Mouse (Mus musculus): ENCODE data around the gene Alkbh6. TPM values are rescaled to one million over a fixed set of nuclear protein-coding genes. Genes with fewer than 3 reads are reported as not detected.

The Alkbh6 gene
- polyA plus RNA-seq, 1 experiment, result 29.5 TPM

GRCm38 (mm10) chr7:30282740-30283139 is 25.8 kb upstream of the Alkbh6 start:
- Histone ChIP-seq H3K27me3 (ENCODE audit: control insufficient read depth, insufficient read depth, low read length, poor library complexity, severe bottlenecking) (no peaks in the 10 kb centered on the region), H3K27ac (ENCODE audit: insufficient read depth, low read length) (no peak overlapping the region), H3K36me3 (ENCODE audit: control insufficient read depth, insufficient read depth, low read length, poor library complexity, severe bottlenecking) (no peaks in the 10 kb centered on the region), H3K4me1 (ENCODE audit: control insufficient read depth, insufficient read depth, low read length) (peaks cover 2% of the 10 kb centered on the region), H3K9me3 (replicated peaks; ENCODE audit: control insufficient read depth, insufficient read depth, low read length, poor library complexity, severe bottlenecking) (no peaks in the 10 kb centered on the region), H3K9ac (ENCODE audit: low read depth, poor library complexity, severe bottlenecking) (no peak overlapping the region), H3K4me3 (ENCODE audit: low read depth, low read length) (no peak overlapping the region)
- no peak for TF ChIP-seq POLR2A (IDR thresholded peaks at IDR 0.05; ENCODE audit: insufficient read depth, low read length)
- no peak for TF ChIP-seq EP300 (IDR thresholded peaks at IDR 0.05; ENCODE audit: insufficient read depth, low read depth, low read length)
- no peak for TF ChIP-seq CTCF (IDR thresholded peaks at IDR 0.05; ENCODE audit: low read depth, low read length)

GRCm38 (mm10) chr7:30286701-30287410 is 21.7 kb upstream of the Alkbh6 start:
- H3K9ac ChIP-seq (ENCODE audit: low read depth, poor library complexity, severe bottlenecking), result no peak overlapping the region
- TF ChIP-seq POLR2A (IDR thresholded peaks at IDR 0.05; ENCODE audit: insufficient read depth, low read length) (no peak), EP300 (IDR thresholded peaks at IDR 0.05; ENCODE audit: insufficient read depth, low read depth, low read length) (no peak), CTCF (IDR thresholded peaks at IDR 0.05; ENCODE audit: low read depth, low read length) (no peak)

GRCm38 (mm10) chr7:30288046-30288445 is 20.5 kb upstream of the Alkbh6 start:
- H3K9me3 ChIP-seq (replicated peaks; ENCODE audit: control insufficient read depth, insufficient read depth, low read length, poor library complexity, severe bottlenecking), result no peaks in the 10 kb centered on the region
- no peak overlapping the region for H3K27ac ChIP-seq (ENCODE audit: insufficient read depth, low read length)
- no peak for TF ChIP-seq CTCF (IDR thresholded peaks at IDR 0.05; ENCODE audit: low read depth, low read length)
- TF ChIP-seq EP300 (IDR thresholded peaks at IDR 0.05; ENCODE audit: insufficient read depth, low read depth, low read length), result no peak
- no peak for TF ChIP-seq POLR2A (IDR thresholded peaks at IDR 0.05; ENCODE audit: insufficient read depth, low read length)
- no peaks in the 10 kb centered on the region for H3K27me3 ChIP-seq (ENCODE audit: control insufficient read depth, insufficient read depth, low read length, poor library complexity, severe bottlenecking)
- no peak overlapping the region for H3K4me3 ChIP-seq (ENCODE audit: low read depth, low read length)
- no peaks in the 10 kb centered on the region for H3K4me1 ChIP-seq (ENCODE audit: control insufficient read depth, insufficient read depth, low read length)
- H3K36me3 ChIP-seq (ENCODE audit: control insufficient read depth, insufficient read depth, low read length, poor library complexity, severe bottlenecking), result no peaks in the 10 kb centered on the region
- H3K9ac ChIP-seq (ENCODE audit: low read depth, poor library complexity, severe bottlenecking), result no peak overlapping the region

More at GRCm38 (mm10) chr7:30286701-30287410, 21.7 kb upstream of the Alkbh6 start:
- H3K4me3 ChIP-seq (ENCODE audit: low read depth, low read length), result no peak overlapping the region
- H3K27ac ChIP-seq (ENCODE audit: insufficient read depth, low read length), result no peak overlapping the region
- no peaks in the 10 kb centered on the region for H3K9me3 ChIP-seq (replicated peaks; ENCODE audit: control insufficient read depth, insufficient read depth, low read length, poor library complexity, severe bottlenecking)
- H3K27me3 ChIP-seq (ENCODE audit: control insufficient read depth, insufficient read depth, low read length, poor library complexity, severe bottlenecking), result no peaks in the 10 kb centered on the region
- H3K36me3 ChIP-seq (ENCODE audit: control insufficient read depth, insufficient read depth, low read length, poor library complexity, severe bottlenecking), result no peaks in the 10 kb centered on the region
- peaks cover 2% of the 10 kb centered on the region for H3K4me1 ChIP-seq (ENCODE audit: control insufficient read depth, insufficient read depth, low read length)

- Histone ChIP-seq H3K27ac (ENCODE audit: insufficient read depth, low read length) (no peak overlapping the region), H3K36me3 (ENCODE audit: control insufficient read depth, insufficient read depth, low read length, poor library complexity, severe bottlenecking) (no peaks in the 10 kb centered on the region), H3K9ac (ENCODE audit: low read depth, poor library complexity, severe bottlenecking) (no peak overlapping the region), H3K4me3 (ENCODE audit: low read depth, low read length) (no peak overlapping the region), H3K9me3 (replicated peaks; ENCODE audit: control insufficient read depth, insufficient read depth, low read length, poor library complexity, severe bottlenecking) (no peaks in the 10 kb centered on the region), H3K27me3 (ENCODE audit: control insufficient read depth, insufficient read depth, low read length, poor library complexity, severe bottlenecking) (no peaks in the 10 kb centered on the region), H3K4me1 (ENCODE audit: control insufficient read depth, insufficient read depth, low read length) (no peaks in the 10 kb centered on the region)
- TF ChIP-seq POLR2A (IDR thresholded peaks at IDR 0.05; ENCODE audit: insufficient read depth, low read length), result no peak
- TF ChIP-seq CTCF (IDR thresholded peaks at IDR 0.05; ENCODE audit: low read depth, low read length), result no peak
- no peak for TF ChIP-seq EP300 (IDR thresholded peaks at IDR 0.05; ENCODE audit: insufficient read depth, low read depth, low read length)
These were observed 19.3 kb upstream of the Alkbh6 start for GRCm38 (mm10) chr7:30289071-30289713.

- Histone ChIP-seq H3K4me3 (ENCODE audit: low read depth, low read length) (no peak overlapping the region), H3K9ac (ENCODE audit: low read depth, poor library complexity, severe bottlenecking) (no peak overlapping the region)
- no peak for TF ChIP-seq EP300 (IDR thresholded peaks at IDR 0.05; ENCODE audit: insufficient read depth, low read depth, low read length)
- peak; percentile 15 for TF ChIP-seq CTCF (IDR thresholded peaks at IDR 0.05; ENCODE audit: low read depth, low read length)
These were observed 18.7 kb upstream of the Alkbh6 start for GRCm38 (mm10) chr7:30289714-30290399.

More at GRCm38 (mm10) chr7:30289714-30290399, 18.7 kb upstream of the Alkbh6 start:
- no peaks in the 10 kb centered on the region for H3K27me3 ChIP-seq (ENCODE audit: control insufficient read depth, insufficient read depth, low read length, poor library complexity, severe bottlenecking)
- H3K4me1 ChIP-seq (ENCODE audit: control insufficient read depth, insufficient read depth, low read length), result no peaks in the 10 kb centered on the region
- no peaks in the 10 kb centered on the region for H3K36me3 ChIP-seq (ENCODE audit: control insufficient read depth, insufficient read depth, low read length, poor library complexity, severe bottlenecking)
- H3K27ac ChIP-seq (ENCODE audit: insufficient read depth, low read length), result no peak overlapping the region
- H3K9me3 ChIP-seq (replicated peaks; ENCODE audit: control insufficient read depth, insufficient read depth, low read length, poor library complexity, severe bottlenecking), result no peaks in the 10 kb centered on the region
